Mouse (Mus musculus) megakaryocyte progenitor cell, adult 5-6 weeks (primary cell): ENCODE results near the gene Smo. TPM values are rescaled to one million over a fixed set of nuclear protein-coding genes. Genes with fewer than 3 reads are reported as not detected.

Source experiments
- ATAC-seq: replicated peaks from 2 replicates; pipeline ENCODE4 v1.8.0; 2016; ENCODE audit warnings: mild to moderate bottlenecking, moderate TSS enrichment, inconsistent platforms; ENCODE audit not compliant: poor library complexity
- total RNA-seq, 2 experiments: library from RNA; stranded (forward) in 1 of 2; stranded (reverse) in 1 of 2; fragments of 157-497, 149-512 nt in 1 of 2; fragments of 200-1000 nt in 1 of 2; gene quantifications; 2 replicates each; pipeline versions ENCODE4 v1.2.3 to v1.2.4; 2015 to 2017

The Smo gene
- total RNA-seq, 2 experiments from 2014 or later, result 16.4 to 33.6 TPM

- ATAC-seq, result no peak
Measured at GRCm38 (mm10) chr6:29772236-29772635, 36.9 kb downstream of the Smo start.

- no peak for ATAC-seq
Measured at GRCm38 (mm10) chr6:29774161-29774560, 38.9 kb downstream of the Smo start.

GRCm38 (mm10) chr6:29775609-29776008 is 40.3 kb downstream of the Smo start:
- no peak; the same call in 1 of the 2 replicates for ATAC-seq

DNA sequence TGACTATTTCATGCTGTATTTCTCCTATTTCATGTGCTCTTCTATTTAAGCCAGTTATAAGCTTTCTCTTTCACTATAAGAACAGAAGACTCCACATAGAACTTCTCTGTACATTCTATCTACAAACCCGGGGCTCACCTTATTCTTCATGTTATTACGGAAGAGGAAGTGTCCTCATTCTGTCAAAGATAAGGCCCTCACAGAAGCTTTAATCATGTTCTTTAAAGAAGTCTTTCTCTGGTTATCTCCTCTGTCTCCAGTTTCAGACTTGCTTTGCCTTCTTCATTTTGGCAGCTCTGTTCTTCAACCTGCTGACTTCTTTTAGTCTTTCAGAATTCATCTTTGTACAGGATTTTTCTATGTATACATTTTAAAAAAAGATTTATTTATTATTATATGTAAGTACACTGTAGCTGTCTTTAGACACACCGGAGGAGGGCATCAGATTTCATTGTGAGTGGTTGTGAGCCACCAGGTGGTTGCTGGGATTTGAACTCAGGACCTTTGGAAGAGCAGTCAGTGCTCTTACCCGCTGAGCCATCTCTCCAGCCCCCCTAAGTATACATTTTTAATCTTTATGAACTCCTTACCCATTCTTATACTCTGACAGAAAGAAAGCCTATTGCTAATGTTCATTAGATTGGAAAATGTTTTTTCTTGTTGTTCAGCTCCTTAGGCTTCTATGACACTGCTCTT is 41.4 kb downstream of the Smo start:
- peak; percentile 80 for ATAC-seq

GRCm38 (mm10) chr6:29777238-29777555 is 41.9 kb downstream of the Smo start:
- ATAC-seq, result no peak

DNA sequence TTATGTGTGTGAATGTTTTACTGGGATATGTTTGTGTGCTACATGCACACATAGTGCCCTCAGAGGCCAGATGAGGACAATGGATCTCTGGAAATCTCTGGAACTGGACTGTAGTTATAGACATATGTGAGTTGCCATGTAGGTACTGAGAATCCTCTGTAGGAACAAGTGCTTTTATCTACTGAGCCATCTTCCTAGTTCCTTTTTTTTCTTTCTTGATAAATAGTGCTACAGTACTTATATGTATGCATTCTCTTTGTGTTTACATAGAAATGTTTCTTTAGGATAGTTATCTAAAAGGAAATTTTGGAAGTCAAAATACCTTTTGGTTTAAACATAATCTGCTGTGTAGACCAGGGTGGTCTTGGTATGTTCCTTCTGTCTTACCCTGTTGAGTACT is 44.8 kb downstream of the Smo start:
- no peak for ATAC-seq

DNA sequence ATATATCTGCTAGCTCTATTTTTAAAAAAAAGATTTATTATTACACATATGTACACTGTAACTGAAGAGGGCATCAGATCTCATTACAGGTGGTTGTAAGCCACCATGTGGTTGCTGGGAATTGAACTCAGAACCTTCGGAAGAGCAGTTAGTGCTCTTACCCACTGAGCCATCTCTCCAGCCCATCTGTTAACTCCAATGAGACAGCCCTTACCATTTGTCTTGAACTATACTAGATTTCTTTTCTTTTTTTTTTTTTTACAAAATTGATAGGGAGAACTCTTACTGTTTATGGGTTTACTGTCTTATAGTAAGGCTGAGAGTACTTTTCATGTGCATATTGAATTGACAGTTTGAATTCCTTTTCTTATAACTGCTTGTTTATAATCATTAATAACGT is 45.3 kb downstream of the Smo start:
- no peak for ATAC-seq

GRCm38 (mm10) chr6:29782239-29782638 is 46.9 kb downstream of the Smo start:
- no peak for ATAC-seq

DNA sequence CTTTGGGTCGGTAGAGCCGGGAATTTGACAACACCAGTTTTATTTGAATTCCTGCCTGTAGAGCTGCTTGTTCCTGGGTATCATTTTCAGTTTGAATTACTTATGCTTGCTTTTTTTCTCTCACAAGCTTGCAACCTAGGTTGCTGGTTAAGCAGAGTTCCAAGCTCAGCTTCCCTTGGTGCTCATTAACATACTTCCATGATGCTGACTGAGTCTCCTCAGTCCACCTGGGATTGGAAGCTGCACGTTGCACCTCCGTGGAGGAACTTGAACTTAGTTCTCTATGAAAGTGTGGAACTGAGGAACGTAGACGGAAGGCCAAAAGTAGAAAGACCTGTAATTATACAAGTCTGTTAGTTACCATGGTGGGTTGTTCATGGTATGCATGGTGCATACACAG is 48.7 kb downstream of the Smo start:
- no peak for ATAC-seq

- peak; percentile 90 for ATAC-seq
Measured at GRCm38 (mm10) chr6:29784413-29785021, 49.2 kb downstream of the Smo start.

GRCm38 (mm10) chr6:29785759-29786158 is 50.5 kb downstream of the Smo start:
- 0 out of 2 replicates have a peak, but pooled peaks have one; percentile 9 for ATAC-seq

GRCm38 (mm10) chr6:29788779-29789350 is 53.6 kb downstream of the Smo start:
- no peak for ATAC-seq

- no peak for ATAC-seq
Measured at GRCm38 (mm10) chr6:29790014-29790698, 54.9 kb downstream of the Smo start.

GRCm38 (mm10) chr6:29793520-29793919 is 58.2 kb downstream of the Smo start:
- no peak for ATAC-seq

- peak; percentile 63 for ATAC-seq
Measured at GRCm38 (mm10) chr6:29794582-29794981, 59.3 kb downstream of the Smo start.

DNA sequence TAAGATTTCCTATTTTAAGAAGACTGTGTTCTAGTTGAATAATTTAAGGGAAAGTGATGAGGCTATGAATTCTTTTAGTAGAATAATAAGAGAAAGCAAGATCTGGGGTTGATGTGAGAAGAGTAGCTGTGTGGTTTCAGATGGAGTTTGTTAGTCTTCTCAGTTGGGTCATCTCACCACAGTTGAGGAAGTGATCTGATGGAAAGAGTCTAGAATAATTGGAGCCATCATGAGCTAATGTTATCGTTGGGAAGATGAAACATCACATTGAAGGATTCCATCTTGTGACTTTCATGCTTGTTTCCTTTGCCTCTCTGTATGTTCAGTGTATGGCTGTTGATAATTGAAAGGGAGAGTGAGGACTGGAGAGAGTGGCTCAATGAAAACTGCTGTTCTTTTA is 67.7 kb downstream of the Smo start:
- peak; percentile 44; the same call in 1 of the 2 replicates for ATAC-seq

DNA sequence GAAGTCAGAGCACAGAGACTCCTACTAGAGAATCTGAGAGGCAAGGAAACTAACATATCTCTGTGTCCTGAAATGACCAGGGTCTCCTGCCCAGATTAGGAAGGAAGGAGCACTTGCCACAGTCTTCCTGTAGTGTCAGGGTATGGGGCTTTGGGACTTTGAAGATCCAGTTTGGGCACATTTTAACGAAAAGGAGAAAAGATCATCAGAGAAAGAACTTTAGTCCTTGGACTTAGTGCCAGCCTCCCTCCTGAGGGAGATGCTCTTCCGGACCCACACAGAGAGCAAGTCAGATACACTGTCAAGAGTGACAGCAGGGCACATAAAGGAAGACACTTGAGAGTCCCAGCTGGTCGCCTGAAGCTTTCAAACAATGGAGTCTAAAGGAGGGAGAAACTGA is 68.7 kb downstream of the Smo start:
- ATAC-seq, result no peak

DNA sequence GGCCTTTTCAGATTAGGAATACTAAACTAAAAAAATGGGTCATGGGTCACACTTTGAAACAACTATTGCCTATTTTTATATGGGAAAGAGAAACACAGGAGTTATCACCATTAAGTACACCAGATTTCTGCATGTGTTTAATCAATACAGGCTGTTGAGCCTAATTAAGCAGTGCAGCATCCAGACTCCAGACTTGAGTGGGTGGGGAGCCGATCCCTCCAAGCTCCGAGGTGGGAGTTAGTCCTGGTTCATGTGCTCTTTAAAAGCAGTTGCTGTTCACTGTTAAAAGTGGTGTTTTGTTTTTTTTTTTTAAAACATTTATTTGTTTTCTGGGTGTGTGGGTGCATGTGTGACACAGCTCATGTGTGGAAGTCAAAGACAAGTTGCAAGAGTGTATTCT is 70.1 kb downstream of the Smo start:
- ATAC-seq, result no peak
